Mouse (Mus musculus): ENCODE measurements around the gene 0610030E20Rik. TPM values are rescaled to one million over a fixed set of nuclear protein-coding genes. Genes with fewer than 3 reads are reported as not detected.

Gene 0610030E20Rik
- polyA plus RNA-seq, 1 experiment from 2014 or later = 17.8 TPM

GRCm38 (mm10) chr6:72323786-72324508 is 23.2 kb upstream of the 0610030E20Rik start:
- peak; percentile 100 for ATAC-seq
- 64% methylated on average over 6 of the region's 6 CpGs for WGBS (ENCODE audit: insufficient replicate concordance)
- H3K4me1 ChIP-seq = peaks cover 24% of the 10 kb centered on the region
- no peaks in the 10 kb centered on the region for H3K9me3 ChIP-seq (replicated peaks)
- H3K36me3 ChIP-seq = peaks cover 99% of the 10 kb centered on the region
- H3K27ac ChIP-seq = peak overlapping the region; percentile 91
- H3K27me3 ChIP-seq (replicated peaks) = no peaks in the 10 kb centered on the region
- H3K9ac ChIP-seq = peak overlapping the region; percentile 45; the same call in 1 of the 2 replicates
- peak overlapping the region; percentile 34 for H3K4me2 ChIP-seq
- no peak overlapping the region for H3K4me3 ChIP-seq

- Histone ChIP-seq H3K4me3 (no peak overlapping the region), H3K9ac (no peak overlapping the region), H3K4me1 (peaks cover 32% of the 10 kb centered on the region), H3K27me3 (replicated peaks) (no peaks in the 10 kb centered on the region), H3K36me3 (peaks cover 99% of the 10 kb centered on the region), H3K9me3 (replicated peaks) (no peaks in the 10 kb centered on the region), H3K4me2 (no peak overlapping the region), H3K27ac (no peak overlapping the region)
- ATAC-seq = no peak
- 70% methylated on average over 6 of the region's 6 CpGs for WGBS (ENCODE audit: insufficient replicate concordance)
Observed at GRCm38 (mm10) chr6:72326274-72326673, 20.8 kb upstream of the 0610030E20Rik start.

- peaks cover 99% of the 10 kb centered on the region for H3K36me3 ChIP-seq
Observed at GRCm38 (mm10) chr6:72329019-72329418, 18.1 kb upstream of the 0610030E20Rik start.

GRCm38 (mm10) chr6:72330133-72330532 is 17.0 kb upstream of the 0610030E20Rik start:
- peaks cover 99% of the 10 kb centered on the region for H3K36me3 ChIP-seq
- ATAC-seq = no peak

More at GRCm38 (mm10) chr6:72329019-72329418, 18.1 kb upstream of the 0610030E20Rik start:
- Histone ChIP-seq H3K4me1 (peaks cover 21% of the 10 kb centered on the region), H3K4me3 (no peak overlapping the region), H3K4me2 (no peak overlapping the region), H3K27me3 (replicated peaks) (no peaks in the 10 kb centered on the region), H3K9ac (no peak overlapping the region), H3K27ac (no peak overlapping the region), H3K9me3 (replicated peaks) (no peaks in the 10 kb centered on the region)
- no peak for ATAC-seq
- WGBS (ENCODE audit: insufficient replicate concordance) = 84% methylated on average over 5 of the region's 5 CpGs

GRCm38 (mm10) chr6:72333111-72333510 is 14.0 kb upstream of the 0610030E20Rik start:
- no peak overlapping the region for H3K4me2 ChIP-seq
- H3K36me3 ChIP-seq = peaks cover 100% of the 10 kb centered on the region
- peak overlapping the region; percentile 37; the same call in 1 of the 2 replicates for H3K27ac ChIP-seq
- H3K4me3 ChIP-seq = no peak overlapping the region
- H3K9ac ChIP-seq = no peak overlapping the region
- no peaks in the 10 kb centered on the region for H3K27me3 ChIP-seq (replicated peaks)
- 69% methylated on average over 5 of the region's 5 CpGs for WGBS (ENCODE audit: insufficient replicate concordance)
- H3K4me1 ChIP-seq = peaks cover 9% of the 10 kb centered on the region
- ATAC-seq = no peak
- H3K9me3 ChIP-seq (replicated peaks) = no peaks in the 10 kb centered on the region

More at GRCm38 (mm10) chr6:72330133-72330532, 17.0 kb upstream of the 0610030E20Rik start:
- H3K4me3 ChIP-seq = no peak overlapping the region
- H3K4me1 ChIP-seq = peaks cover 11% of the 10 kb centered on the region
- no peak overlapping the region for H3K4me2 ChIP-seq
- H3K9me3 ChIP-seq (replicated peaks) = no peaks in the 10 kb centered on the region
- no peak overlapping the region for H3K27ac ChIP-seq
- WGBS (ENCODE audit: insufficient replicate concordance) = 85% methylated on average over 4 of the region's 4 CpGs
- H3K27me3 ChIP-seq (replicated peaks) = no peaks in the 10 kb centered on the region
- H3K9ac ChIP-seq = no peak overlapping the region

GRCm38 (mm10) chr6:72340481-72340880 is 6.6 kb upstream of the 0610030E20Rik start:
- Histone ChIP-seq H3K4me3 (no peak overlapping the region), H3K27ac (no peak overlapping the region), H3K4me1 (peaks cover 44% of the 10 kb centered on the region), H3K4me2 (no peak overlapping the region), H3K27me3 (replicated peaks) (no peaks in the 10 kb centered on the region), H3K9me3 (replicated peaks) (no peaks in the 10 kb centered on the region), H3K36me3 (peaks cover 72% of the 10 kb centered on the region), H3K9ac (no peak overlapping the region)
- 71% methylated on average over 2 of the region's 2 CpGs for WGBS (ENCODE audit: insufficient replicate concordance)
- ATAC-seq = no peak

GRCm38 (mm10) chr6:72344396-72345073 is 2.6 kb upstream of the 0610030E20Rik start:
- 3% methylated on average over 42 of the region's 42 CpGs for WGBS (ENCODE audit: insufficient replicate concordance)
- Histone ChIP-seq H3K4me1 (peaks cover 76% of the 10 kb centered on the region), H3K4me2 (peak overlapping the region; percentile 92), H3K9ac (peak overlapping the region; percentile 96), H3K9me3 (replicated peaks) (no peaks in the 10 kb centered on the region), H3K4me3 (peak overlapping the region; percentile 86), H3K27me3 (replicated peaks) (no peaks in the 10 kb centered on the region), H3K36me3 (peaks cover 45% of the 10 kb centered on the region), H3K27ac (peak overlapping the region; percentile 93)
- peak; percentile 72 for ATAC-seq

- Histone ChIP-seq H3K27ac (peak within 1 kb of the TSS; percentile 93), H3K27me3 (replicated peaks) (no peaks in the 10 kb centered on the region), H3K4me3 (peak within 1 kb of the TSS; percentile 86), H3K4me2 (peak within 1 kb of the TSS; percentile 92), H3K4me1 (peaks cover 78% of the 10 kb centered on the region), H3K36me3 (peaks cover 45% of the 10 kb centered on the region), H3K9ac (peak within 1 kb of the TSS; percentile 96), H3K9me3 (replicated peaks) (no peaks in the 10 kb centered on the region)
- ATAC-seq = peak; percentile 80
- under 1% methylated on average over 30 of the region's 30 CpGs for WGBS (ENCODE audit: insufficient replicate concordance)
Observed at GRCm38 (mm10) chr6:72345074-72345567, 2.0 kb upstream of the 0610030E20Rik start, which contains the start of gene Usp39. Gene Usp39 (minus strand): TSS chr6:72345184.

- Histone ChIP-seq H3K27ac (peak overlapping the region; percentile 93), H3K27me3 (replicated peaks) (no peaks in the 10 kb centered on the region), H3K4me2 (peak overlapping the region; percentile 92), H3K9me3 (replicated peaks) (no peaks in the 10 kb centered on the region), H3K4me3 (peak overlapping the region; percentile 86), H3K9ac (peak overlapping the region; percentile 96), H3K4me1 (peaks cover 80% of the 10 kb centered on the region), H3K36me3 (peaks cover 45% of the 10 kb centered on the region)
- WGBS (ENCODE audit: insufficient replicate concordance) = 13% methylated on average over 6 of the region's 6 CpGs
- ATAC-seq = no peak
Observed at GRCm38 (mm10) chr6:72345633-72346032, 1.5 kb upstream of the 0610030E20Rik start.

GRCm38 (mm10) chr6:72346261-72346660 is 856 bp upstream of the 0610030E20Rik start:
- no peak for ATAC-seq
- 62% methylated on average over 4 of the region's 4 CpGs for WGBS (ENCODE audit: insufficient replicate concordance)
- Histone ChIP-seq H3K4me3 (peak overlapping the region; percentile 95), H3K4me2 (peak overlapping the region; percentile 92), H3K9me3 (replicated peaks) (no peaks in the 10 kb centered on the region), H3K36me3 (peaks cover 45% of the 10 kb centered on the region), H3K4me1 (peaks cover 80% of the 10 kb centered on the region), H3K27ac (peak overlapping the region; percentile 93), H3K27me3 (replicated peaks) (no peaks in the 10 kb centered on the region), H3K9ac (peak overlapping the region; percentile 96)

GRCm38 (mm10) chr6:72348411-72348810 is 1.3 kb downstream of the 0610030E20Rik start:
- 69% methylated on average over 10 of the region's 10 CpGs for WGBS (ENCODE audit: insufficient replicate concordance)
- peak overlapping the region; percentile 95 for H3K4me3 ChIP-seq
- ATAC-seq = no peak
- peaks cover 4% of the 10 kb centered on the region; the same call in 1 of the 2 replicates for H3K27me3 ChIP-seq (replicated peaks)
- no peaks in the 10 kb centered on the region for H3K9me3 ChIP-seq (replicated peaks)
- H3K27ac ChIP-seq = peak overlapping the region; percentile 93
- H3K36me3 ChIP-seq = peaks cover 33% of the 10 kb centered on the region
- H3K9ac ChIP-seq = peak overlapping the region; percentile 96
- H3K4me1 ChIP-seq = peaks cover 76% of the 10 kb centered on the region
- H3K4me2 ChIP-seq = peak overlapping the region; percentile 92

GRCm38 (mm10) chr6:72350214-72350613 is 3.1 kb downstream of the 0610030E20Rik start:
- peaks cover 33% of the 10 kb centered on the region for H3K36me3 ChIP-seq
- no peaks in the 10 kb centered on the region for H3K9me3 ChIP-seq (replicated peaks)
- no peak overlapping the region for H3K27ac ChIP-seq
- no peak overlapping the region for H3K4me3 ChIP-seq
- peaks cover 22% of the 10 kb centered on the region for H3K27me3 ChIP-seq (replicated peaks)
- whole genome bisulfite sequencing (ENCODE audit: insufficient replicate concordance) = 78% methylated on average over 2 of the region's 2 CpGs
- H3K9ac ChIP-seq = no peak overlapping the region
- ATAC-seq = no peak
- no peak overlapping the region for H3K4me2 ChIP-seq
- H3K4me1 ChIP-seq = peaks cover 79% of the 10 kb centered on the region

Data from liver, embryonic 12.5 days (tissue).